Mouse (Mus musculus) cortical plate, adult 2 months (tissue): ENCODE data around the gene Irgm2.

Experiments
- CTCF ChIP-seq: fragments of 200-500 bp; IDR thresholded peaks from 2 replicates; pipeline ENCODE4 v1.5.1; 2011; ENCODE audit warnings: mild to moderate bottlenecking, control low read depth, low read length; ENCODE audit not compliant: insufficient read depth; ENCODE audit errors: extremely low read depth
- POLR2A ChIP-seq: fragments of 200-500 bp; IDR thresholded peaks from 2 replicates; pipeline ENCODE4 v1.6.1; 2011; ENCODE audit warnings: mild to moderate bottlenecking, low read length, control low read depth; ENCODE audit not compliant: insufficient read depth; ENCODE audit errors: extremely low read depth

DNA sequence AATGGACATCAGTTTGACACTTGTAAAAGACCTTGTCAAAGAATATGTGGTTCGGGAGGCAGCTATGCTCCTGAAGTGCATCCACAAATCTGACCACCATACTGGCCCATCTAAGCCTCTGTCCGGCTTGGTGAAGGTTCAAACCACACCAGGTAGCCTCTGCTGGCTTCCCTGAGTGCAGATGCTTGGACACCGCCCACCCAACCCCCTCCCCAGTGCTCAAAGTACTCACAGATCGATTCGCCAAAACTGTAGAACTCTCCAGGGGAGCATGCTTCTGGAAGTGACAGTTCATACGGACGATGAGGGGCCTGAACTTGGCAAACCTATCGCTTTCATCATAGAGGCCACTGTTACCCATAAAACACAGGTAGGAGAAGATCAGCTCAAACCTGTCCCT, 31.7 kb downstream of the Irgm2 start:
- TF ChIP-seq CTCF (no peak), POLR2A (no peak)
